Mouse (Mus musculus): ENCODE results near the gene Gm45062.

DNA sequence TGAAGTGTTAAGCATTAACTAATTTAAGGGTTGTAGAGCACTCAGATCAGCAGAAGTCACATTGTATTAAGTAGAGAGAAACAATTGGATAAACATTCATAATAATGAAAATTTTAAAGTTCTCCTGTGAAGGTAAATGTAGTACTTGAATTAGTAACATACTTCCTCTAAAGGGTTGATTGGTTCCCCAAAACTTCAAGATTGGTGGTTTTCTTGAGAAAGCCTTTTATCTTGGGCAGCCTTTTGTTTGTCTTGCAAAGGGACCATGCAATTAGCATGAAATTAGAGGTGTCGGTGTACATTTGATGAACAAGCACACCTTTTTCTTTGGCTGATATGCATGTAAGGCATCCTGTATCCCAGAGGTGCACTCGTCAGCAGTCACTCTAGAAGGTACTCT is 131.7 kb downstream of the Gm45062 start:
- TF ChIP-seq CTCF (IDR thresholded peaks at IDR 0.05; ENCODE audit: insufficient read depth, low read depth, low read length) (no peak), POLR2A (IDR thresholded peaks at IDR 0.05; ENCODE audit: insufficient read depth, low read depth, low read length) (no peak)
